Mouse (Mus musculus) heart, adult 2 months (tissue): ENCODE results near the gene 4931409K22Rik. TPM values are rescaled to one million over a fixed set of nuclear protein-coding genes. Genes with fewer than 3 reads are reported as not detected.

Experiments used
- DNase-seq, 2 experiments: peaks; one replicate each; pipeline ENCODE4 v3.0.0; 2021
- H3K27ac ChIP-seq: fragments of 200-600 bp; 2 replicates; pipeline ENCODE4 v1.8.1; 2022
- H3K27me3 ChIP-seq: fragments of 200-500 bp; 2 replicates; pipeline ENCODE4 v1.6.1; 2012; ENCODE audit warnings: mild to moderate bottlenecking, low read length, inconsistent platforms, mixed read lengths; ENCODE audit not compliant: control insufficient read depth, insufficient read depth
- H3K36me3 ChIP-seq: fragments of 200-500 bp; 2 replicates; pipeline ENCODE4 v1.6.1; 2012; ENCODE audit warnings: low read length, inconsistent platforms; ENCODE audit not compliant: control insufficient read depth, insufficient read depth
- H3K4me1 ChIP-seq: fragments of 200-500 bp; 2 replicates; pipeline ENCODE4 v1.6.1; 2011; ENCODE audit warnings: low read length; ENCODE audit not compliant: control insufficient read depth, insufficient read depth
- H3K4me3 ChIP-seq: fragments of 200-600 bp; 2 replicates; pipeline ENCODE4 v1.8.1; 2022
- H3K79me2 ChIP-seq: fragments of 200-500 bp; replicated peaks from 2 replicates; pipeline ENCODE4 v1.6.1; 2012; ENCODE audit warnings: mild to moderate bottlenecking, inconsistent platforms, low read length, moderate library complexity, mixed read lengths; ENCODE audit not compliant: control insufficient read depth, insufficient read depth
- H3K9ac ChIP-seq: fragments of 200-500 bp; 2 replicates; pipeline ENCODE4 v1.6.1; 2012; ENCODE audit warnings: low read depth, mild to moderate bottlenecking, control low read depth, inconsistent platforms, low read length, mixed read lengths
- CTCF ChIP-seq: fragments of 200-600 bp; IDR thresholded peaks from 2 replicates; pipeline ENCODE4 v1.8.1; 2022; ENCODE audit warnings: antibody characterized with exemption, mild to moderate bottlenecking, moderate library complexity
- EP300 ChIP-seq: fragments of 200-500 bp; IDR thresholded peaks from 2 replicates; pipeline ENCODE4 v1.6.1; 2011; ENCODE audit warnings: low read depth, low read length, control low read depth; ENCODE audit not compliant: insufficient read depth
- POLR2A ChIP-seq: fragments of 200-500 bp; IDR thresholded peaks from 2 replicates; pipeline ENCODE4 v1.6.1; 2011; ENCODE audit warnings: mild to moderate bottlenecking, low read depth, low read length, control low read depth; ENCODE audit not compliant: insufficient read depth
- WGBS: fragments of 180-500 bp; shearing (Covaris S2); methylation state at CpG from one replicate; pipeline ENCODE4 v1.1.7; 2018; 5-methylcytosine and 5-hydroxymethylcytosine counted together
- intact Hi-C: fragments of 180-260 bp; cut with DNase I; formaldehyde crosslinking; loops from one replicate; pipeline ENCODE4 v1.15.1; 2025
- polyA plus RNA-seq: library from polyadenylated mRNA; depleted of rRNA; stranded (reverse); fragments of >200 nt; gene quantifications from 2 replicates; pipeline ENCODE4 v1.2.3, GENCODE M21; 2012
- total RNA-seq, 2 experiments: library from RNA; stranded (reverse); gene quantifications; 2 replicates each; pipeline ENCODE4 v1.2.3; 2021

4931409K22Rik gene
- total and polyA plus RNA-seq, 3 experiments: 0.06 TPM; not detected in 2

DNA sequence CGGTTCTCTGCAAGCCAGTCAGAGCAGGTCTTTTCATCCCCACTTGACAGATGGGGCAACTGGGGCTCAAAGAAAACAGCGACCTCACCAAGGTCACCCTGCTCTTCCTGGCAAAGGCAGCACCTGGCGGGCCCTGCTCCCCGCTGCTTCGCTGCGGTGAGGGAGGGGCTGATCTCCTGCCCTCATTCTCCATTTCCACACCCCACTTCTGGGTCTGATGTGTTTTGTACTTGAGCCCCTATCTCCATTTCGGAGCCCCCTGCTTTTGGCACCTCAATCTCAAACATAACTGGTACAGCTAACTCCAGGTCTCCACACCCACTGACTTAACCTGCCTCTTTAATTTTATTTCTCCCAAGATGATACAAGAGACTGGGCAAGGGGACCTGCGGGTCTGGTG is 42.5 kb upstream of the 4931409K22Rik start:
- TF ChIP-seq CTCF: no peak
- TF ChIP-seq POLR2A: no peak
- TF ChIP-seq EP300: no peak
- 34% methylated on average over 8 of the region's 8 CpGs for WGBS
- Histone ChIP-seq H3K79me2 (no peaks in the 10 kb centered on the region), H3K4me3 (no peak overlapping the region), H3K9ac (no peak overlapping the region), H3K4me1 (peaks cover 16% of the 10 kb centered on the region), H3K27ac (no peak overlapping the region), H3K27me3 (no peaks in the 10 kb centered on the region), H3K36me3 (no peaks in the 10 kb centered on the region)
- DNase-seq: no peak
- intact Hi-C loops: no loop called here

DNA sequence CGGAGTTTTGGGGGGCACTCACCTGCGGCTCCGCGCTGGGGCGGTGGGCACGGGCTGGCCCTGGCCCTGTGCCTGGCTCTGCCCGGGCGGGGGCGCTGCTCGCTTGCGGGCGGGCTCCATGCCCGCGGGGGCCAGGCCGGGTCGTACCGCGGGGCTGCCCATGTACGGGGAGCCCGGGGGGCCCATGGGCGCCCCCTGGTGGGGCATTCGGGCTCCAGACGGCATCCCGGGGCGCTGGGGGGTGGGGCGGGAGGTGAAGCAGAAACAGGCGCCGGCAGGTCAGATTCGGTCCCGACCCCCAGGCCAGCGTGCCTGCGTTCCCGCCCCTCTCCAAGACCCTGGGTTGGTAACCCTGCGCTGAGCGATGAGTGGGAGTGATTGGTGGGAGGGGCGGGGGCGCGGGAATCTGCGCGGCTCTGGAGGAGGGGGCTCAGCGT is 42.0 kb upstream of the 4931409K22Rik start:
- H3K79me2 ChIP-seq: no peaks in the 10 kb centered on the region
- intact Hi-C loops: no loop called here
- WGBS: 2% methylated on average over 37 of the region's 41 CpGs
- TF ChIP-seq CTCF: peak; percentile 79
- no peak for TF ChIP-seq POLR2A
- H3K4me3 ChIP-seq: peak overlapping the region; percentile 40
- no peaks in the 10 kb centered on the region for H3K27me3 ChIP-seq
- peaks cover 13% of the 10 kb centered on the region for H3K4me1 ChIP-seq
- no peaks in the 10 kb centered on the region for H3K36me3 ChIP-seq
- peak; percentile 76 to 81 for DNase-seq
- H3K27ac ChIP-seq: no peak overlapping the region
- peak overlapping the region; percentile 57 for H3K9ac ChIP-seq

DNA sequence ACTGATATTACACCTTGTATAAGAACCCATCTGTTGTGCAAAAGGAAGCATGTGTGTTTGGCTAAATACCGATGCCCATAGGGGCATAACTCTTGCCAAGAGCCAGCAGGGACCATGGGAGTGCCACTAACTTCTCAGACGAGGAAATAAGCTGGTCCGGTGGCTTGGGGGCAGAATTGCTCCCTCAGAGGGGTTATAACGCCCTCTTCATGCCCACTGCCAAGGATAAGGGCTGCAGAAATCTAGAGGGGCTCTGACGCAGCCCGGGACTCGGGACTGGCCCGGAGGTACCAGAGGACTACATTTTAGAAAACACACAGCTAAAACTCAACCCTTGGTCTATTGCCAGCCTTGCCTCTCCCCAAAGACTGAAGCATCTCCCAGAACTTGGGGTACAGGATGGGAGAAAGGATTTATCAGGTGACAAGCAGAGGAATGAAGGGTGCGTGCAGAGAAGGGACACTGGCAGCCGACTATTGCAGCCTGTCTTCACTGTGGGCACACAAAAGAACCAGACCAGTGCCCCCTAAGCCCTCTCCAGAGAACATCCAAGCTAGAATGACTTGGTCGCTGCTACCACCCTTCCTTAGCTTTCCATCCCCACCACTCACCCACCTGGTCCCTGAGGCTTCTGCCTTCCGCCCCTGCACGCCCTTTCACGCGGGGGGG is 41.4 kb upstream of the 4931409K22Rik start:
- no peaks in the 10 kb centered on the region for H3K36me3 ChIP-seq
- H3K27ac ChIP-seq: no peak overlapping the region
- H3K4me1 ChIP-seq: peaks cover 8% of the 10 kb centered on the region
- intact Hi-C loops: loop anchor here (1.0 to 2.0 kb wide), 3 partner anchors 55 to 88 kb away; no protein-coding TSS in a partner anchor
- TF ChIP-seq POLR2A (no peak), CTCF (no peak), EP300 (no peak)
- H3K9ac ChIP-seq: peak overlapping the region; percentile 57
- H3K79me2 ChIP-seq: no peaks in the 10 kb centered on the region
- H3K27me3 ChIP-seq: no peaks in the 10 kb centered on the region
- 22% methylated on average over 15 of the region's 15 CpGs for WGBS
- H3K4me3 ChIP-seq: peak overlapping the region; percentile 40
- DNase-seq: no peak

DNA sequence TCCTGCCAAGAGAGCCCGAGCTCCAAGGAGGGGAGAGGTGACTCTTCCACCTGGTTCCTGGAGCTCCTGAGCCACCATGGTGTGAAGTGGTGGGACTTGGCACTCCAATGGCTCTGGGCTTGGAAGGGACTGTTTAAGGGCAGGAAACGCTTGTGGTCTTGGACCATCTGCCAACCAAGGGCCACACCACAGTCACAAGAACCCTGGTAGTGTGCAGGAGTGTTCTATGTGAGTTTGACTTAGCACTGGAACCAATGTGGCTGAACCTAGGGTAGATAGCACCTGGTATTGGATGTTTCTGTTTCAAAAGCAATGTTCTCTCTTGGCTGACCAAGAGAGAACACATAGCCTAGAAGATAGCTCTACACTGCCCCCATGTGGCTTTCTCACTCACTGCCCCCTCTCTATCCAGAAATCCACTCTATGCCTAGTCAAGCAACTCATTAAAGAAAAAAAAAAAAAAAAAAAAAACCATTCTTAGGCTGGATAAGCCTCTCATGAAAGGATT is 40.7 kb upstream of the 4931409K22Rik start:
- no peaks in the 10 kb centered on the region for H3K27me3 ChIP-seq
- intact Hi-C loops: loop anchor here (1.0 to 2.0 kb wide), 3 partner anchors 56 to 87 kb away; no protein-coding TSS in a partner anchor

DNA sequence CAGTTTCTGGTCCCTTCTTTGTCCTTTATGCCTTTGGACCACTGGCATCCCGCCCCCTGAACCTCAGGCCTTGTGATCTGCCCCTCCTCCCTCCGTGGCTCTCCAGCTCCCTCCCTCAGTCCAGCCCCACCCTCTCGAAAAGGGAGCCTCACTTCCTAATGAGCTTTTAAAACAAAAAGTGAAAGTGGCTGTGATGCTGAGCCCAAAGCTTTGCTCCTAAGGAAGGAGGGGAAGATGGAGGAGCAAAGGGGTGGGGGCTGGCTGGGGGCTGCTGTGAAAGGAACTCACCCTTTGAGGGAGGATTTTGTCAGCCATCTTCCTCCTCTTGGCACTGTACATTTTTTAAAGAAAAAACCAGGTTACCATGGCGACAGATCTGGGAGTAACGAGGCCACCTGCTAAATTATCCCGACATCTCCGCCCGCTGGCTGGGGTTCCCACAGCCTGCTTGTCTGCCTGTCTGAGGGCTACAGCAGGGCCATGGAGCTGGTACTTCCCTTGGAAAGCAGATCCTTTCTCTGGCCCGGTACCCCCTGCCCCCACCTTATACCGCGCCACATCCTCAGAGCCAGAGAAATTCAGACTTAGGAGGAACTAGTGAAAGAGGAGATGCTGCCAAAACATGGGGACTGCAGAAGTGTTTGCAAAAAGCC is 40.0 kb upstream of the 4931409K22Rik start:
- TF ChIP-seq POLR2A (no peak), EP300 (no peak), CTCF (no peak)
- peak overlapping the region; percentile 40 for H3K4me3 ChIP-seq
- WGBS: 40% methylated on average over 11 of the region's 11 CpGs
- no peaks in the 10 kb centered on the region for H3K27me3 ChIP-seq
- peak; percentile 52 to 60 for DNase-seq
- peak overlapping the region; percentile 64 for H3K27ac ChIP-seq
- H3K36me3 ChIP-seq: no peaks in the 10 kb centered on the region
- 0 out of 2 replicates have a peak overlapping the region, but pooled peaks have one; percentile 27 for H3K9ac ChIP-seq
- H3K79me2 ChIP-seq: no peaks in the 10 kb centered on the region
- H3K4me1 ChIP-seq: peaks cover 8% of the 10 kb centered on the region
- intact Hi-C loops: loop anchor here (1.0 to 2.0 kb wide), 3 partner anchors 56 to 86 kb away; no protein-coding TSS in a partner anchor

More for the DNA sequence above, 40.7 kb upstream of the 4931409K22Rik start:
- 0 out of 2 replicates have a peak overlapping the region, but pooled peaks have one; percentile 27 for H3K9ac ChIP-seq
- peaks cover 8% of the 10 kb centered on the region for H3K4me1 ChIP-seq
- no peaks in the 10 kb centered on the region for H3K79me2 ChIP-seq
- H3K4me3 ChIP-seq: peak overlapping the region; percentile 40; the same call in 1 of the 2 replicates
- H3K27ac ChIP-seq: peak overlapping the region; percentile 64
- H3K36me3 ChIP-seq: no peaks in the 10 kb centered on the region
- TF ChIP-seq POLR2A (no peak), CTCF (peak; percentile 87), EP300 (0 out of 2 replicates have a peak, but pooled peaks have one; percentile 21)
- DNase-seq: peak; percentile 77 to 78
- 57% methylated on average over 2 of the region's 2 CpGs for WGBS
